Mouse (Mus musculus): ENCODE results near the gene C1ql1.
"Not testable (repeated sequence)": the region's sequence is repeated elsewhere in the genome, so short reads cannot be mapped to it uniquely, and the experiment has no call there.

The C1ql1 gene

GRCm38 (mm10) chr11:102946265-102946991 is at the start of gene C1ql1:
TSS of gene C1ql1 (minus strand) at chr11:102946688.
- DNase-seq = peak; percentile 69

GRCm38 (mm10) chr11:102994952-102995351 is 48.5 kb upstream of the C1ql1 start:
- DNase-seq = no peak

GRCm38 (mm10) chr11:102993420-102994029 is 47.0 kb upstream of the C1ql1 start:
- no peak for DNase-seq

DNA sequence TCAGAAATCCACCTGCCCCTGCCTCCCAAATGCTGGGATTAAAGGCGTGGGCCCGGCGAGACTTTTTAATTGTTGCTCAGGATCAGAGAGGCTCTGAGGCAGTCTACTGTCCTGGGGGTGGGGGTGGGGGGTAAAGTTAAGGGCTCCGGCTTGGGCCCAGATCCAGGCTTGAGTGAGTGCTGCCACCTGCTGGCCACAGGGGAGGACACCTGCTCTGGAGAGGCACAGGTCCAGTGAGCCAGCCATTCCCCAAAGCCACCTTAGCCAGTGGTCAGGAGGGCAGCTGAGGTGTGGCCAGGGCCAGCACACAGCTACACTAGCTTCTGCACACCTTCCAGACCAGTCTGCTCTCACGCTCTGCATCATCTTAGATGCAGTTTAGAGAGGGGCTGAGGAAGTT is 46.5 kb upstream of the C1ql1 start:
- DNase-seq = peak; percentile 47

GRCm38 (mm10) chr11:102991681-102992080 is 45.2 kb upstream of the C1ql1 start:
- DNase-seq = no peak

- peak; percentile 61 for DNase-seq
These were observed 43.7 kb upstream of the C1ql1 start for GRCm38 (mm10) chr11:102990152-102990663.

DNA sequence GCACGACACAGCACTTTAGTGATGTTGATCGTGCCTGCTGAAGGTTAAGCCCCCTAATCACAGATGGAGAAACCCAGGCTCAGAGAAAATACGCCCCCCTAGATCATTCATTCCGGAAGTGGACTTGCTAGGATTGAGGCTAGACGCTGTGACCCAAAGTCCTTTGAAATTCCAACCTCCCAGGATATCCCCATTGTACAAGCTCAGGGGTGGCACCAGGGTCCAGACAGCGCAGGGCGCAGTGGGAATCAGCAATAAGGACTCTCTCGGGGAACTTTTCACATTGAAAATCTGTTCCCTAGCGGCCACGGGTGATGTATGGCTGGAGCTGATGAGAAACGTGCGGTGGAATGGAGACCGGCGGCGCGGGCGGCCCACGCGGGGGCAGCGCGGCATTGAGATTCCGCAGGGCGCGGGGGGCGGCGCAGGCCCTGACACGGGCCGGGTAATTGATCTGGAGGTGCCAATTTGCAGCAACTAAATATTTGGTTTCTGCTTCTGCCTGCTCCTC is 43.2 kb upstream of the C1ql1 start:
- no peak for DNase-seq

DNA sequence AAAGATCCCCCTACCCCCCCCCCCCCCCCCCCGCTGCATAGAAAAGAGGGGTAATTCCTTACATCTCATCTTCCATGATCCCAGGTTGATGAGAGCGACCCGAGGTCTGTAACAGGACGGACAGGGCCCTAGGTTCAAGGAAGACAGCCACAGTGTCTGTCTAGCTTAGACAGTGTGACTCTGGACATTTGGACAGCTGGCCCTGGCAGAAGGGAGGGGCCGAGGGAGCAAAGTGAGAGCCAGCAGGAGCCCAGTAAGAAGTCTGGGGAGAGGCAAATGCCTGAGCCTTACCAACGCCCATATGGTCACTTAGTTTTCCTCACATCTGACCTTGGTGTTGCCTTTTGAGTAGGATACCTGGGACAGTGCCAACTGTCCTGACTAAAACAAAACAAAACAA is 38.7 kb upstream of the C1ql1 start:
- no peak for DNase-seq

GRCm38 (mm10) chr11:102984615-102985014 is 38.1 kb upstream of the C1ql1 start:
- DNase-seq = no peak

- no peak for DNase-seq
These were observed 37.6 kb upstream of the C1ql1 start for GRCm38 (mm10) chr11:102984086-102984485.

GRCm38 (mm10) chr11:102981151-102981890 is 34.8 kb upstream of the C1ql1 start:
- no peak for DNase-seq

GRCm38 (mm10) chr11:102978052-102978666 is 31.7 kb upstream of the C1ql1 start:
- no peak for DNase-seq

DNA sequence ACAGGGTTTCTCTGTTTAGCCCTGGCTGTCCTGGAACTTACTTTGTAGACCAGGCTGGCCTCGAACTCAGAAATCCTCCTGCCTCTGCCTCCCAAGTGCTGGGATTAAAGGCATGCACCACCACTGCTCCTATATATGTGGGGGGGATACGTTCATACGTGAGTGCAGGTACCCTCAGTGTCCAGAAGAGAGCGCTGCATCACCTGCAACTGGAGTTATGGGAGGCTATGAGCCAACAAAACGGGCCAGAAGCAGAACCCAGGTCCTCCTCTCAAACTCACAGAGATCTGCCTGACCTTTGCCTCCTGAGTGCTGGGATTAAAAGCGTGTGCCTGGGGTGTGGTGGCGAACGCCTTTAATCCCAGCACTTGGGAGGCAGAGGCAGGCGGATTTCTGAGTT is 29.5 kb upstream of the C1ql1 start:
- DNase-seq = not testable (repeated sequence)

GRCm38 (mm10) chr11:102972326-102972725 is 25.8 kb upstream of the C1ql1 start:
- DNase-seq = no peak

DNA sequence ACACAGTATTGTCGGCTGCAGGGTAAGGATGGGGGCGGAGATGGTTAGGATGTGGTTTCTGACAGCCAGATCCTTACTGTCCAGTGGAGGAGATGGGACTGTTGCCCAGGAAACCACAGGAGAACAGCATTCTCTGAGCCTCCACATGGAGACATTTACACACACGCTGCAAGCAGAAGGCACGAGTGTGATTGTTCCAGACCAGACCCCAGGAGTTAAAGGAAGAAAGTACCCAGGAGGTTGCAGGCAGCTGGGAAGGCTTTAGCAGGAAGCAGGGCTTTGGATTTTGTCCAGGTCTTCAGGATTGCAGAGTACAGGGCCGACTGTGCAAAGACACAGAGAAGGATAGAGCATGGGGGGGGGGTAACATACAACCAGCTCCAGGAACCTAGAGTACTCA is 25.1 kb upstream of the C1ql1 start:
- peak; percentile 17 for DNase-seq

DNA sequence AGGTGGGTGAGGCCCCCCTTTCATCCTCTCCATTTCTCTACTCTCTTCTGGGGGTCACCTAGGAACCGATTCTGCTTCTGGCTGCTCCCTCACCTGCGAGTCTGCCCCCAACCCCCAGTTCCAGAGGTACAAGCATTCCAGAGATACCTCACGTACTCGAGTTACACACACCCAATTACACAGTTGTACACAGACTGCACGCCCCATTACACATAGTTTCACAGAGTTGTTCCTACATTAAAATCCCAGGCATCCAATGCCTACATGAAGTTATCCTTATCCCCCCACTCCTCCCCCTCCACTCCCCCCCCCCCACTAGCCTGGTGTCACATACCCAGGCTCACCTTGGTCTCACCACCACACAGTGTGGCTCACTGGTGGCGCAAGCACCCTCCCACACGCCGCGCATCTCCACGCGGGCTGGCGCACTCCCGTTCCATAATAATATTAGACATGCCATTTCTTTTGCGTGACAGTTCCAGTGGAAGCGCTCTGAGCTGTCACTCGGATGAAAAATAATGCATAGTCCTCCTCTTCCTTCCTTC is 18.1 kb upstream of the C1ql1 start:
- DNase-seq = no peak

- no peak for DNase-seq
These were observed 17.5 kb upstream of the C1ql1 start for GRCm38 (mm10) chr11:102963855-102964546.

- no peak for DNase-seq
These were observed 16.9 kb upstream of the C1ql1 start for GRCm38 (mm10) chr11:102963246-102963854.

- no peak for DNase-seq
These were observed 16.4 kb upstream of the C1ql1 start for GRCm38 (mm10) chr11:102962861-102963245.

- no peak for DNase-seq
These were observed 14.6 kb upstream of the C1ql1 start for GRCm38 (mm10) chr11:102961082-102961481.

GRCm38 (mm10) chr11:102958870-102959269 is 12.4 kb upstream of the C1ql1 start:
- no peak for DNase-seq

GRCm38 (mm10) chr11:102958431-102958830 is 11.9 kb upstream of the C1ql1 start:
- DNase-seq = no peak
